Mouse (Mus musculus) kidney, adult 2 months (tissue): ENCODE results near the gene Tet3.

Experiments
- CTCF ChIP-seq: fragments of 200-500 bp; conservative IDR thresholded peaks from 2 replicates; pipeline ENCODE4 v1.5.1; 2011; ENCODE audit warnings: low read depth, mild to moderate bottlenecking, control low read depth, low read length, moderate library complexity, mixed read lengths; ENCODE audit not compliant: insufficient read depth, insufficient read length
- POLR2A ChIP-seq: fragments of 200-500 bp; IDR thresholded peaks from one replicate; pipeline ENCODE4 v1.6.1; 2011; ENCODE audit warnings: low read depth, low read length, control low read depth

DNA sequence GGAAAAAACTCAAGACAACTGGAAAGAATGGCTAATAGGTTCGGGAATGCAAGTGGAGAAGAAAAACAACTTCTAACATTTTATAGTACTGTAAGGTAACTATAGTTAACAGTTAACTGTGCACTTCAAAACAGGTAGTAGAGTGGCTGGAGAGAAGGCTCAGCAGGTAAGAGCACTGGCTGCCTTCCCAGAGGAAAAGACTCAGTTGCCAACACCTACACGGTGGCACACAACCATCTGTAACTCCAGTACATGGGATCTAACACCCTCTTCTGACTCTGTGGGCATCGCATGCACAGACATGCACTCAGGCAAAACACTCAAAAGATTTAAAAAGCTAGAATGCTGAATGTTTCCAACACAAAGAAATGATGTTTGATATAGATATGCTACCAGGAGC lies 39.4 kb downstream of the Tet3 start:
- TF ChIP-seq CTCF, result no peak
- no peak for TF ChIP-seq POLR2A
